Mouse (Mus musculus) thymus, postnatal 0 days (tissue): ENCODE data around the gene Rps8. TPM values are rescaled to one million over a fixed set of nuclear protein-coding genes. Genes with fewer than 3 reads are reported as not detected.

Experiments used
- microRNA-seq: library from miRNA; unstranded; fragments of <30 nt; microRNA quantifications from one replicate; pipeline ENCODE4, GENCODE M21; 2016; ENCODE audit warnings: borderline number of aligned reads
- polyA plus RNA-seq: library from polyadenylated mRNA; unstranded; fragments of >200 nt; fragmentation: Nextera tagmentation; extraction: Ambion mirVana; gene quantifications from 2 replicates; pipeline ENCODE4 v1.2.1, GENCODE M21; 2015

Rps8 gene
- polyA plus RNA-seq, 1 experiment from 2014 or later = 1,163 TPM

Small RNA genes within 50 kb of the gene (microRNA-seq; reads per million reads assigned to microRNA genes)
- not detected for gene Gm22398

Other genes with a start within 250 kb of the Rps8 start
- gene Urod, start 161.8 kb downstream of the Rps8 start, polyA plus RNA-seq = 102 and 109 TPM in 2 replicates
- 14.4 and 14.6 TPM in 2 replicates for gene Hectd3, start 160.9 kb downstream of the Rps8 start, polyA plus RNA-seq
- gene Eif2b3, start 136.8 kb downstream of the Rps8 start, polyA plus RNA-seq = 40.9 and 42.1 TPM in 2 replicates
- 0.39 and 0.44 TPM in 2 replicates for gene Ptch2, start 60.2 kb downstream of the Rps8 start, polyA plus RNA-seq
- gene Btbd19, start 30.5 kb downstream of the Rps8 start, polyA plus RNA-seq = 15.7 and 19.2 TPM in 2 replicates
- gene Tctex1d4, start 29.4 kb downstream of the Rps8 start, polyA plus RNA-seq = 1.0 and 1.8 TPM in 2 replicates
- gene Plk3, start 22.3 kb downstream of the Rps8 start, polyA plus RNA-seq = 3.4 and 4.1 TPM in 2 replicates
- 52.2 and 56.1 TPM in 2 replicates for gene Kif2c, start 26.4 kb upstream of the Rps8 start, polyA plus RNA-seq
- 13.7 and 14.2 TPM in 2 replicates for gene Tmem53, start 95.7 kb upstream of the Rps8 start, polyA plus RNA-seq
- gene Armh1, start 95.9 kb upstream of the Rps8 start, polyA plus RNA-seq = 0.38 and 0.45 TPM in 2 replicates